Mouse (Mus musculus): ENCODE measurements around the gene Mis12. TPM values are rescaled to one million over a fixed set of nuclear protein-coding genes. Genes with fewer than 3 reads are reported as not detected.

Gene Mis12
- total RNA-seq (2021) = 10 to 100 TPM; 15.2 to 15.3 TPM

GRCm38 (mm10) chr11:71019201-71020068 lies at the start of gene Mis12, which contains the start of gene Derl2:
Mis12 (plus strand) TSS chr11:71019611.
Derl2 (minus strand) TSS chr11:71019841.
- DNase-seq = peak; percentile 98

GRCm38 (mm10) chr11:70969821-70970559 lies 49.4 kb upstream of the Mis12 start, which contains the start of the genes Nup88 and Rpain:
Nup88 (minus strand) TSS chr11:70969973.
Rpain (plus strand) TSS chr11:70970213.
- peak; percentile 94 for DNase-seq

DNA sequence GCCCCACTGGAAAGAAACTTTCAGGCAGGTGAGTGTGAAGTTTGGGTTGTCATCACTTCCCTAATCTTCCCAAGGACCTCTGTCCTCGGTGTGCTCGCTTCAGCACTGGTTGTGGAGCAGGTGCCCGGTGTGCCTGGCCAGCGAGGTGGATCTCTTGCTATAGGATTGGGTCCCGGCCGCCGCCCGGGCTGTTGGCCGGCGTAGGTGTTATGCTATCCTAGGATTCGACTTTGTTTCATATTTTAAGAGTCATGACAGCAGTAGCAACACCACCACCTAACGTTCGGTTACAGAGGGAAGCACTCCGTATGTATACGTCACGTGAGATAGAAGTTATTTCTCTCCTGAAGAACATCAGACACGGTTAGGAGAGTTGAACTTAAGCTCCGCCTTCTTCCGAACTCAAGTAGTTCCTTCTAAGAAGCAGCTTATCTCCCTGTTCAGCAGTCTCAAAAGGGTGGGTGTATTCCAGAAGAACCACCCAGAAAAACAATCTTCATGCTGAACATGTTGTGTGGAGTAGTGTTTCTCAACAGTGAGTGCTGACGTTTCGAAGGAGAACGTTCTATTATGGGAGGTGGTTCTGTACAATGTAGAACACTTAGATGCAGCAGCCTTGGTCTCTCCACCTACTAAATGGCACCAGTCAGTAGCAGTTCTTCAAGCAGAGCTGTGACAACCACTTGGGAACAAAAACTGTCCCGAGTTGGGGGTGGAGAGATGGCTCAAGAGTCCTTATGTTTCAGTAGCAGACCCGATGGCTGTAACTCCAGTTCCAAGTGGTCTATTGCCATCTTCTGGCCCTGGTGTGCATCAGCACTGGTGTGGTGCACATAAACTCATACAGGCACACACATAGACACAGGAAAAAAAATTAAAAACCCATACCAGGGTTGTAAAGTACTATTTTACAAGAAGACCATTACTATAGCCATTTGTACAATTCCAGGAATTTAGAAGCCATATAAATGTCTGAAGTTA lies 48.6 kb upstream of the Mis12 start:
- DNase-seq = no peak

- no peak for DNase-seq
These were observed 46.8 kb upstream of the Mis12 start for GRCm38 (mm10) chr11:70972586-70972985.

GRCm38 (mm10) chr11:70973947-70974346 lies 45.5 kb upstream of the Mis12 start:
- DNase-seq = no peak

- no peak for DNase-seq
These were observed 44.2 kb upstream of the Mis12 start for GRCm38 (mm10) chr11:70975193-70975592.

- no peak for DNase-seq
These were observed 42.1 kb upstream of the Mis12 start for GRCm38 (mm10) chr11:70977293-70977692.

DNA sequence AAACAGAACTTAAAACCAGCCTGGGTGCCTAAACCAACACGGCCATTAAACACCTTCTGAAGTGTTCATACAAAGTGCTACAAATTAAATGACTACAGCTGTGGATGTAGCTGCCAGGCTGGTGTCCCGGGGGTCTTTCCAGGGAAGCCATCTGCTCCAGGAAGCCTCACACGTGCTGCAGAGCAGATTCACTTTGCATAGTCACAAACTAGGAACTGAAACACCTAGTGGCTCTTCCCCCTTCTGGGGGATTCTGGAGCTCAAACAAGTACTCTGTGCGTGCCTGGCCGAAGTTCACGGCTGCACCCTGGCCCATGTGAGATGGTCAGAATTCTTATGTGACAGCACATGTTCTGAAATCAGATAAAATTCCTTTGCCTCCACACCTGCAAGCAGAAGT lies 39.2 kb upstream of the Mis12 start:
- no peak for DNase-seq

GRCm38 (mm10) chr11:70980751-70981510 lies 38.5 kb upstream of the Mis12 start:
- DNase-seq = no peak

DNA sequence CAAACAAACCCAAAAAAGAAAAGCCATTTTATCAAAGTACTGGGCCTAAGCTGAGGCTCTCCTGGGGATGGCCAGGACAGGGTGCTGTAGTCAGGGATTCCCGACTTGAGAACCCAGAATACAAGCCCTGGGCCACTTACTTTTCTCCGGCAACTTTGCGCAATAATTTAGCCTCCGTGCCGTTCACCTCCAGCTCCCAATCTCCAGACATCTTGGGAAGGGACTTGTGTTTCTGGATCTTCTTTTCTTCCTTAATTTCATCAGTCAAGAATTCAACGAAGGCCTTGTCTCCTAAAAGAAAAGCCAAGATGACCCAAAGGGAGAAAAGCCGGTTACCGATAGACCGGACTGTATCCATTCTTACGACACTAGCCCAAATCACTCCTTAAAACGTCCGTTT lies 37.4 kb upstream of the Mis12 start:
- no peak for DNase-seq

DNA sequence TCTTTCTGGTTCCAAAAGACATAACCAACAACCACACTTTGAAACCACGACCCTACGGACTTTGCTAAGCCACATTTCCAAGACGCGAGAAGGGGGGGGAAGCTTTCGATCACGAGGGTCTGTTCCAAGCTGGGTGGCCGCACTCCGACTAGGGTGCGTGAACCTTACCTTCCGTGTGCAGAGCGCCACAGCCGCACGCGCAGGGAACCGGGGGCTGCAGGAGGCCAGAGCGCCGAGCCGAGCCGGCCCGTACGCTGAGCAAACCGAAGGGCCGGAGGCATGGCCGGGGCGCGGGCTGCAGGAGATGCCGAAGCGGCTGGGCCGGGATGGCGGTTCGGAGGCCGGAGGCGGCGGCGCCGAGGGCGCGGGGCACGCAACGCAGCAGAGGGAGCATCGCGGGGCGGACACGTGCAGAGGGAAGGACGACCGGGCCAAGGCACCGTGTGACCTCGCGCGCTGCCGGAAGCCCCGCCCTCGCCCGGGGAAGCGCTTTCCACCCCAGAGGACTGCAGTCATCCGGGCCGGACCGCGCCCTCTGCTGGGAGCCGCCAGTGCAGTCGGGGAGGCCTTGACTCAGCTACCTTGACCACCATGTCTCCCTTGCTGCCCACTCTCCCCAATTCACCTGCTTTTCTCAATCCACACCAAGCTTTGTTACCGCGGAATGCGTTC lies 36.7 kb upstream of the Mis12 start, which contains the start of gene C1qbp:
C1qbp (minus strand) TSS at position 470 of the 672 bp plus-strand sequence.
- peak; percentile 98 for DNase-seq

DNA sequence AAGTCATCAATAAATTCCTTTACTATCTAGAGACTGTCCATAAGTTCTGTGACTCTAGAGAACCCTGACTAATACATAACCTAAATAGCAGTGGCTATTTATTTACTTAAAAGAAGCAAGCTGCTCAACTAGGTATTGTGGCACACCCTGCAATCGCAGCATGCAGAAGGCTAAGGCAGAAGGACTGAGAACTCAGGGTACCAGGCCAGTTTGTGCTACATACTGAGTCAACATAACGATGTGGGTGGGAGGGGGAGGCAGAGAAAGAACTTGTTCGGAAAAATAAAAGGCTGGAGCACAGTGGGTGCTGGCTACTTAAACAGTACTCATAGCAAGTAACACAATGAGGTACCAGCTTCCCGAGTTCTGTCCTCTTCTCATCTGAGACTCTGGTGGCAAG lies 18.2 kb upstream of the Mis12 start:
- DNase-seq = no peak

DNA sequence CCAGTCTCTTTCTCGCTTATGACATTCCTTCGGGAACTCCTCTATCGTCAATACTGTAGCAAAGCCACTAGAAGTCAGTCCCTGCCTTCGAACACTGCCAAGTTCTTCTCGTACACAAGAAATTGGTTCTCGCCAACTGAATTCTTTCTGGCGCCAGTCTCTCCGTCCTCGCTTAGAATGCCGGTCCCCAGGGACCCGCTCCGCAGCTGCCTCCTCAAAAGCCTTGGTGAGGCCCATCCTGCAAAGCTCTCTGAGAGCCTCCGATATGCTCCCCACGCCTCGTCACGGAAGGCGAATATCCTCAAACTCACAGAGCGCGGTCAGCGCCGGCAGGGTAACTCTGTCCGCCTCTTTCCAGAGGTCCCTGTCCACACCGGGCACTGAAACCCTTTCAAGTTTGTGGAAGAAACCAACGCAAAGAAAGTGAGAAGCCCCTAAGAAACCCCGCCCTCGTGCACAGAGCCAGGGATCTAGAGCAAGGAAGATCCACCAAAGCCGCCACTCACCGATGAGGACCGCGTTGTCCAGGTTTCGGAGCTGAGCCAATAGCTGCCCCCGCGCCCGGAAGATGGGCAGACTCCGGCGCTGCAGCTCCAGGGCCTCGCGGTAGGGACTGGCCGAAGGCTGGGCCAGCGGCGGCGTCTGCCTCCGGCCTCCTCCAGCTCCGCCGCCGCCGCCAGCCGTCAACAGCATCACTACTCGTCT lies 15.6 kb upstream of the Mis12 start:
- DNase-seq = no peak

- DNase-seq = peak; percentile 98
These were observed 15.1 kb upstream of the Mis12 start, which contains the start of gene Dhx33 for GRCm38 (mm10) chr11:71004316-71004773. Dhx33 (minus strand) TSS chr11:71004437.

- DNase-seq = no peak
These were observed 14.4 kb upstream of the Mis12 start for GRCm38 (mm10) chr11:71005046-71005445.

DNA sequence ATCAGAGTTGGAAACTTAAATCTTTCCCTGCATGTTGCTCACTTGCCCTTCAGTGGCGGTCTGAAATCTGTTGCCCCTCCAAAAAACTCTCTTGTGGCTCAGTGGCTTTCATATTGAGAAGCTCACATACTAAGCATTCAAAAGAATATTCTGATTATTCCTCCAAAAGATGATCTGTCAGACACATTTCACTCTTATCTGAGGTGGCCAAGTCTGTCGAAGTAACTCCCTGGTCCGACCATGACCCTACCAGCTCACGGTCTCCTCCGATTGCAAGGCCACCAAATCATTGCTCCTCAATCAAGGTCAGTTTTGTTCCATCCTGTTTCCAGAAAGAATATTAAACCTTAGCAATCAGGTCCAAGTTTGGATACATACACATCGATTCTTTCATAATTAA lies 12.4 kb upstream of the Mis12 start:
- no peak for DNase-seq

DNA sequence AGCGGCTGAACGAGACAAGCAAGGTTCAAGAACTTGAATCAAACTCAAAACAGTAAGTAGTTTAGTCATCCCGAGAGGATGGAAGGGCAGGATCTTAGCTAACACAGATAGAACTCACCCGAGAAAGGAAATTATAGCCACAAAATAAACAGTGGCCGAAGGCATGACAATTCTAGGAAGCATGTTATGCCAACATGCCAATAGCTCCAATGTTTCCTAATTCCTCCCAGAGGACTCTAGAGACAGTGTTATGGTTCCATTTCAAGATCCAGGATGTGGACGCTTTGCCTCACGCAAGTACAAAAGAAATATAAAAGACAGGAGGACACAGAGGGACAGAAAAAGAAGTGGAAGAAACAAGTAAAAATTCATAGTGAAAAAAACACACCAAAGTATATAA lies 11.6 kb upstream of the Mis12 start:
- DNase-seq = no peak

GRCm38 (mm10) chr11:71008321-71008720 lies 11.1 kb upstream of the Mis12 start:
- DNase-seq = no peak

DNA sequence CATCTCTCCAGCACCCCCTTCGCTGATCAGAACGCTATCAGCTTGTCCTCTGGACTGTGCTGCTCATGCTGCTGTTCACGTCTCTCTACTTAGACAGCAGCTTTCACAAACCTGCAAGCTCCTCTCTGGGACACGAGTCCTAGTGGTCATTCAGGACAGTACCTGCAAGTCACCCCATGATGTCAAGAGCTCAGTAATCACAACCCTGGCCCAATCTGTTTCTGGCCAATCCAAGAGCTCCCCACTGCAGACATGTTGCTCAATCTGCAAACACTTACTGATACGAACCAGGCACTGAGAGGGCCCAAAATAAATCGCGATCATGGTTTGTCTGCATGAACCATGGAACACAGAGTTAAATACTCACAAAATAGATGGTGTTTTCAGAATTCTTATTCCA lies 6.7 kb upstream of the Mis12 start:
- no peak for DNase-seq

DNA sequence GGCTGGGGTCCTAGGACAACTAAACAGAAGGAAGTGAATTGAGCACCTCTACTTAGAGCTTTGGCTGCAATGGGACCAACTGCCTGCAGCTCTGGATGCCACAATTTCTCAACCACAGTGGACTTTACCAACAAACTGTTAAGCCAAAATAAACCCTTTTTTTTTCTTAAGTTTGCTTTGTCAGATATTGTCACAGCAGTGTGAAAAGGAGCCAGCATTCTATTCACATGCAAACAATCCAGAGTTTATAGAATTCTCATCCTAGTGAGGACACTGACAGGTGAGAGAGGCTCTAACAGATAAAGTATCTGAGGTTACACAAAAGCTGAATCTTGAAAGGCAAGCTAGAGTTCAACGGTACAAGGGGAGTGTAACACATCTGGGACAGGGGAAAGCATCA lies 2.4 kb upstream of the Mis12 start:
- no peak for DNase-seq

All from heart, postnatal 4 days (tissue).